Mouse (Mus musculus) kidney, adult 2 months (tissue): ENCODE data around the gene Ppie.

ENCODE experiments used
- CTCF ChIP-seq: fragments of 200-500 bp; conservative IDR thresholded peaks from 2 replicates; pipeline ENCODE4 v1.5.1; 2011; ENCODE audit warnings: low read depth, mild to moderate bottlenecking, control low read depth, low read length, moderate library complexity, mixed read lengths; ENCODE audit not compliant: insufficient read depth, insufficient read length
- POLR2A ChIP-seq: fragments of 200-500 bp; IDR thresholded peaks from one replicate; pipeline ENCODE4 v1.6.1; 2011; ENCODE audit warnings: low read depth, low read length, control low read depth

GRCm38 (mm10) chr4:123147446-123148150 is 7.8 kb upstream of the Ppie start:
- TF ChIP-seq CTCF (no peak), POLR2A (no peak)
